Mouse (Mus musculus) bone marrow macrophage, adult 2 months (primary cell): ENCODE data around the gene M6pr. TPM values are rescaled to one million over a fixed set of nuclear protein-coding genes. Genes with fewer than 3 reads are reported as not detected.
"Not testable (repeated sequence)": the region's sequence is repeated elsewhere in the genome, so short reads cannot be mapped to it uniquely, and the experiment has no call there.

ENCODE experiments used
- H3K27ac ChIP-seq: 2 replicates; pipeline ENCODE4 v1.5.1; 2012; ENCODE audit warnings: low read depth, low read length; ENCODE audit not compliant: insufficient read depth
- H3K4me1 ChIP-seq: 2 replicates; pipeline ENCODE4 v1.6.1; 2012; ENCODE audit warnings: low read length; ENCODE audit not compliant: control insufficient read depth, insufficient read depth
- H3K4me3 ChIP-seq: 2 replicates; pipeline ENCODE4 v1.5.1; 2012; ENCODE audit warnings: mild to moderate bottlenecking, low read length, moderate library complexity; ENCODE audit not compliant: insufficient read depth
- CTCF ChIP-seq: IDR thresholded peaks from 2 replicates; pipeline ENCODE4 v1.5.1; 2012; ENCODE audit warnings: low read depth, mild to moderate bottlenecking, low read length, moderate library complexity
- POLR2A ChIP-seq: IDR thresholded peaks from 2 replicates; pipeline ENCODE4 v1.6.1; 2012; ENCODE audit warnings: mild to moderate bottlenecking, low read depth, low read length, borderline replicate concordance
- polyA plus RNA-seq: library from polyadenylated mRNA; stranded (reverse); fragments of >200 nt; gene quantifications from 2 replicates; pipeline ENCODE4 v1.2.4, GENCODE M21; 2012; ENCODE audit not compliant: missing spikeins, insufficient read depth, insufficient read length

Gene M6pr
- polyA plus RNA-seq, 1 experiment: 236 TPM

- H3K4me1 ChIP-seq: peaks cover 4% of the 10 kb centered on the region; the same call in 1 of the 2 replicates
- TF ChIP-seq POLR2A: no peak
- no peak for TF ChIP-seq CTCF
- H3K27ac ChIP-seq: no peak overlapping the region
- peak overlapping the region; percentile 97 for H3K4me3 ChIP-seq
These were observed 31.3 kb downstream of the M6pr start for GRCm38 (mm10) chr6:122339648-122340341.

- Histone ChIP-seq H3K4me1 (peaks cover 4% of the 10 kb centered on the region; the same call in 1 of the 2 replicates), H3K4me3 (peak within 1 kb of the TSS; percentile 97), H3K27ac (no peak within 1 kb of the TSS)
- TF ChIP-seq POLR2A: no peak
- no peak for TF ChIP-seq CTCF
These were observed 32.0 kb downstream of the M6pr start, which contains the start of gene Phc1 for GRCm38 (mm10) chr6:122340349-122341000. Gene Phc1 (minus strand): TSS chr6:122340561.

- Histone ChIP-seq H3K4me1 (peaks cover 4% of the 10 kb centered on the region; the same call in 1 of the 2 replicates), H3K27ac (no peak overlapping the region), H3K4me3 (no peak overlapping the region)
- TF ChIP-seq CTCF (no peak), POLR2A (no peak)
These were observed 32.7 kb downstream of the M6pr start for GRCm38 (mm10) chr6:122341038-122341810.

GRCm38 (mm10) chr6:122342125-122342524, 33.6 kb downstream of the M6pr start:
- TF ChIP-seq CTCF: no peak
- TF ChIP-seq POLR2A: no peak
- no peak overlapping the region for H3K27ac ChIP-seq
- no peak overlapping the region for H3K4me3 ChIP-seq
- peaks cover 4% of the 10 kb centered on the region; the same call in 1 of the 2 replicates for H3K4me1 ChIP-seq

- H3K4me1 ChIP-seq: peaks cover 4% of the 10 kb centered on the region; the same call in 1 of the 2 replicates
- H3K4me3 ChIP-seq: no peak overlapping the region
- H3K27ac ChIP-seq: no peak overlapping the region
- no peak for TF ChIP-seq CTCF
- no peak for TF ChIP-seq POLR2A
These were observed 35.2 kb downstream of the M6pr start for GRCm38 (mm10) chr6:122343719-122344118.

GRCm38 (mm10) chr6:122344386-122345116, 36.0 kb downstream of the M6pr start:
- H3K4me1 ChIP-seq: peaks cover 4% of the 10 kb centered on the region; the same call in 1 of the 2 replicates
- no peak overlapping the region for H3K27ac ChIP-seq
- H3K4me3 ChIP-seq: no peak overlapping the region
- TF ChIP-seq POLR2A (no peak), CTCF (no peak)

- no peak for TF ChIP-seq POLR2A
- TF ChIP-seq CTCF: no peak
- no peaks in the 10 kb centered on the region for H3K4me1 ChIP-seq
- H3K4me3 ChIP-seq: no peak overlapping the region
- H3K27ac ChIP-seq: no peak overlapping the region
These were observed 37.2 kb downstream of the M6pr start for GRCm38 (mm10) chr6:122345731-122346130.

- Histone ChIP-seq H3K27ac (no peak overlapping the region), H3K4me3 (no peak overlapping the region), H3K4me1 (no peaks in the 10 kb centered on the region)
- TF ChIP-seq CTCF: no peak
- TF ChIP-seq POLR2A: no peak
These were observed 37.9 kb downstream of the M6pr start for GRCm38 (mm10) chr6:122346399-122346798.

- H3K4me3 ChIP-seq, H3K27ac ChIP-seq, H3K4me1 ChIP-seq: not testable (repeated sequence)
These were observed 38.8 kb downstream of the M6pr start for GRCm38 (mm10) chr6:122347326-122347725.

- no peak overlapping the region for H3K27ac ChIP-seq
- H3K4me3 ChIP-seq: no peak overlapping the region
- TF ChIP-seq POLR2A (no peak), CTCF (no peak)
- no peaks in the 10 kb centered on the region for H3K4me1 ChIP-seq
These were observed 47.4 kb downstream of the M6pr start for GRCm38 (mm10) chr6:122355909-122356308.
